Mouse (Mus musculus) large intestine, adult 2 months (tissue): ENCODE results near the gene Cpsf3. TPM values are rescaled to one million over a fixed set of nuclear protein-coding genes. Genes with fewer than 3 reads are reported as not detected.

Experiments
- DNase-seq: peaks from one replicate; pipeline ENCODE4 v3.0.0-alpha.2; 2012; ENCODE audit warnings: low read depth, low spot score
- WGBS: fragments of 180-500 bp; shearing (Covaris S2); methylation state at CpG from one replicate; pipeline ENCODE4 v1.1.7; 2018; 5-methylcytosine and 5-hydroxymethylcytosine counted together
- polyA plus RNA-seq: library from polyadenylated mRNA; depleted of rRNA; stranded (reverse); fragments of >200 nt; gene quantifications from 2 replicates; pipeline ENCODE4 v1.2.3, GENCODE M21; 2012; rRNA removed

Gene Cpsf3
- polyA plus RNA-seq, 1 experiment, result 22.8 TPM

DNA sequence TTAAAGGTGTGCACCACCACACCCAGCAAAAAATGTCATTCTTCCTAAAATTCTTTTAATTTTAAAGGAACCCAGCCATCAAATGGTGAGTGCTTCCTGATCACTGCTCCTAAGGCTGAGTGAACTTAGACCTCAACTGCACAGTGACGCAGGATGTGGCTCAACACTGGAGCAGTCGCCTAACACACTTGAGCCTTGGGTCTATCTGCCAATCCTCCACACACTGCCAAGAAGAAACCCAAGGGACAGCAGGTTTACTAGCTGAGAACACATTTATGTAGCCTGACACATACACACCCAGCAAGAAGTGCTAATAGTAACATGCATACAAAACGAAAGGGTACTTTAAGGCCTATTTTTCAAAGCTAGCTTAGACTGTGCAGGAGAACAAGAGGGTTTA lies 41.1 kb downstream of the Cpsf3 start:
- WGBS, result 87% methylated on average over 3 of the region's 3 CpGs
- no peak for DNase-seq

DNA sequence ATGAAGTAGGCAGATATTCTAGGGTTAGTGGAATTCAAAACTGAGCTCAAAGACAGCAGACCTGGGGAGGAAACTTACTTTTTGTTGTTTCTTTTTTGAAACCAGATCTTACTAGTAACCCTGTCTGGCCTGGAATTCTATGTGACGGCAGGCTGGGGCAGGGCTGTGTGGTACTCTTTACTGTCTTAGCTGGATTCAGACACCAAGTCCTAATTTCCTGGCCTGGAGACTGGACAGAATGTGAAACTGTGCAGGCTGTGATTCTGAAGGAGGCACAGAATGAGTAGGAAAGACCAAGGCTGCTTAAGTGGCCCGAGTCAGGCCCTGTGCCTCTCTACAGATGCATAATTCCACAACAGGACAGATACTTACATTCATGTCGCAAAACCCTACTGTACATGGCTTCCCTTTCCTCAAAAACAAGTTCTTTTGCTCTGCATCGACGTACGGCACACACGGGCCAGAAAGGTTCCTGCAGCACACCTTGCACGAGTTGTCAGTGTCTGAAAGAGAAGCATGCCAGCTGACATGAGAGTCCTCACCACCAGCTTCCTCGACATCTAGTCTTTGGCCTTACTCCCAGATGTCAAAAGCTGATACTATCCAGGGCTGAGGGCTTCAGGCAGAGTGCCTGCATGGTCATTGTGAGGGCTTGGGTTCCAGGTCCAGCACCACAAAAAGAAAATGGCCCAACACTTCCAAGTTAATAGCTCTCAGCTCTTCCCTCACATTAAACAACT lies 44.6 kb downstream of the Cpsf3 start:
- WGBS, result 89% methylated on average over 9 of the region's 9 CpGs
- no peak for DNase-seq

DNA sequence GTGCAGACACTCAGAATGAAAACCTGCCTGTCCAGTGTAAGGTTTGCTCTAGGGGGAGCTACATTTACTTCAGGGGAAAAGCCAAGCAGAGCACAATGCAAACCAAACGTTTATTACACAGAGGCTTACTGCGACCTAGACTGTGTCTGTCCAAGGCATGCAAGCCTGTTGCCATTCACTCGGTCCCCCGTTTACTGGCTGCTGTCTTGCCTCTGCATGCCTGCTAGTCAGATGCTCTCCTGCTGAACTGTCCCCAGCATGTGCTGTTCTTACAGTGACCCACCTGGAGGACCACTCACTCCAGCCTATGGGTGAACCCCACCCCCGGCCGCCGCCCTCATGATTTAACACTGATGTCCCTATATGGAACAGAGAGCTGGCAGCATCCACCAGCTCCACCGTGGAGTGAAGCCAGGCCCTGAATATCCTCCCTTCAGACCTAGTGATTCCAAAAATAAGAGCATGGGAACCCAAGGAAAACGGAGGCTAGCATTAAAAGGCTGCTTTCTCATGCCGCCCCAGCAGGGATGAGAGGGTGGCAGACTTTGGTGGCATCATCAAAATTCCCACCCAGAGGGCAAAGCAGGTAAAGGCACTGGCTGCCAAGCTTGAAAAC lies 45.9 kb downstream of the Cpsf3 start:
- 80% methylated on average over 10 of the region's 10 CpGs for whole genome bisulfite sequencing
- DNase-seq, result no peak

DNA sequence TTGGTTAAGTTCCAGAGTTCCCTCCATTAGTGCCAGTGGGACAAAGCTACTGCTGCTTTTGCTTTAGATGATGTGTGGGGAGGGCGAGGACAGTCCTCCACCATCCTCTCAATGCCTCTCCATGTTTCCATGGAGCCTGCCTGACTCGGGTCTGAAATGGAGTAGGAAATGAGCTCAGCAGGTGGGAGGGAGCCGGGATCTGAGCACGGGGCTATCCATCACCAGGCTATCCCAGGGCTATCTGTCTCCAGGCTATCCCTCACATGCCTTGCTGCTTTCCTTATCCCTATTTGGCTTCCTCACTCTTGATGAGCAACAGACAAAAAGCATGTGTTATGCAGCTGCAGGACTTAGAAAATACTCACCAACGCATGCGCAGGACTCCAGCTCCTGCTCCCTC lies 46.5 kb downstream of the Cpsf3 start:
- WGBS, result 88% methylated on average over 6 of the region's 6 CpGs
- DNase-seq, result no peak

DNA sequence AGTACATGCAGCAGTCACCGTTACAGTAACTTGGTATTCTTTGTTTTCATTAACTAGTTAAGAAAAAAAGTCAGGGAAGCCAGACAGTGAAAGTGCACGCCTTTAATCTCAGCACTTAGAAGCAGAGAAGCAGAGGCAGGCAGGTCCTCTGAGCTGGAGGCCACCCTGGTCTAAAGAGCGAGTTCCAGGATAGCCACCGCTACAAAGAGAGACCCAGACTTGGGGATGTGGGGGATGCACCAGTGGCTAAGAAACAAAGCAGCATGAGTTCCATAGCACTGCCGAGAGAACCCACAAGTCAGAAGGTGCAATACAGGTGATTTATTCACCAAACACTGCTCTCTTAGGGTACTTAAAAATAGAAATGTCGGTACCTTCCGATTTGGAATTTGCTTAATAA lies 47.8 kb downstream of the Cpsf3 start:
- WGBS, result 93% methylated on average over 7 of the region's 7 CpGs
- no peak for DNase-seq

DNA sequence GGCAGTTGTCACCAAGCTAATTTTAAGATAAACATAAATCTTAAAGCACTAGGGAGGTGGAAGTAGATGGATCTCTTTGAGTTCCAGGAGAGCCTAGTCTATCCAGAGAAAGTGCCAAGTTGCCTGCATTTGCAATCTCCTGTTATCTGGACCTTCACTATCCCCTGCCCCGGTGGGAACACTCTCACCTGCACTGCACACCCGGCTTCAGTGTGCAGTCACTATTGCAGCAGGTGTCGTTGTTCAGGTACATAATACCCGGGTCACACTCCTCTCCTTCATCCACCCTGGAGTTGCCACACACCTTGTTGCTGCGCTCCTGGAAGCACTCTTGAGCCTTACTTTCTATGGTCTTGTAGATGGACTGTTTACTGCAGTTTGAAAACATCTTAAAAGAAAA lies 48.6 kb downstream of the Cpsf3 start:
- DNase-seq, result no peak
- 92% methylated on average over 5 of the region's 5 CpGs for WGBS

DNA sequence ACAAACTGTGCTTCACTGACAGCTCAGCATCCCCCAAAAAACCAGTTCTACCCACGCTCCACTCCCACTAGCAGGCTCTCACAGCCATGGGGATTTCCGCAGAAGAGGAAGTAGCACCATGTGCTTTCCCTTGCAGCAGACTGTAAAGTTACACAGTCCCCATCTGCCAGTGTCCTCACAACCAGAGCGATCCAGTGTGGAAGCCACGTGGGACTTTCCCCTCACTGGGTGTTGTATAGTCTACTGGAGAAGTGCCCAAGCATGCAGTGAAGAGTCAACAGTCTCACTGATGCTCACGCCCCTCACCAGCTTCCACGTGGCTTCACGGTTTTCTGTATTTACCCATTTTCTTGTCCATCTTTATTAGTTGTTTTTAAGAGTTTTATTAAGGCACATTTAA lies 50.7 kb downstream of the Cpsf3 start:
- WGBS, result 10% methylated on average over 7 of the region's 7 CpGs
- DNase-seq, result no peak

DNA sequence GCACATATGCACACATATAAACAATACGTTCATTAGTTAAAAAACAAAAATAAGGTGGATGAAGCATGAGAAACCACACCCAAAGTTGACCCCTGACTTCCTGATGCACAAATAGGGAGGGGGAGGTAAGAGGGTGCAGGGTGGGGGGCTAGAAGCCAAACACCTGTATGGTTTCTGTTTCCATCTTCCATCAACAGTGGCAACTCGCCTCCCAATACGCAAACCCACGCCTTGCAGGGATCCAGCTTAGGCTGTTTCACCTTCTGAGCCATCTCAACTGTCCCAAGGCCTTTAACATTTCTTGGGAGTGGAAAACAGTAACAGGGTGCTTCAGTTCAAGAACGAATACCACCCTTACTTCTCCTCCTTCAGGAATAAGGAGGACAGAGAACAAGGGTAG lies 52.0 kb downstream of the Cpsf3 start:
- DNase-seq, result no peak

DNA sequence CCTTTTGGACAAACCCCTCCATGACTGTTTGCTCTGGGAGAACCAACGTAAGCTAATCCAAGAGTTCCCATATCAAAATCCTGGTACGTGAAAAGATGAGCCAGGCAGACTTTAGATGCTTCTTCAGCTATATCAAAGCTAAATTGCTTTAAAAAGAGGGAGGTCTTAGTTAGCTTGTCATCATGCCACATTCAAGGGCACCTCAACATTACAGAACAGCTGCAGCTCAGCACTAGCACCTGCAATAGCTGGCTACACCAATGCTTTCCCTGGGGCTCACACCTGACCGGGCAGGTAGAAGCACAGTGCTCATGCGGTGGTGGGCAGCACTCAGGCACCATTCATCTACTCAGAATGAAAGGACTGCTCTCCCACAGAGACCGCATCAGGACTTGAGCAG lies 55.5 kb downstream of the Cpsf3 start:
- DNase-seq, result no peak
- WGBS, result 94% methylated on average over 5 of the region's 5 CpGs

More for the DNA sequence above, 52.0 kb downstream of the Cpsf3 start:
- WGBS, result 97% methylated on average over 5 of the region's 5 CpGs

DNA sequence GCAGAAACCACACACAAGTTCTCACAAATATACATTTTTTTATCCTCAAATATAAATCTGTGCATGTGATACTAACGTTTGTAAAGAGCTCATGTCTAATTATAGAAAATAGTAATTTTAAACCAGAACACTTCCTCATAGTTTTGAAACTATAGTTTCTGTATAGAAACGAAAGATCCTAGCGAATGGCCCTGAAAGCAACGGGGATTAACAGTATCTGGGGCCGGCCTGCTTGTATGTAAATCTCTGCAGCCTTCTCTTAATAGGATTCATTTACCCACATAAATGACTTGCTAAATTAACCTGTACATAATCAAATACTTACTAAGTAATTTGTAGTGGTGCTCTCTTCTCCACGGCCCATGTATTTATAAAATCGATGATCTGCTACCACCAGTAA lies 61.8 kb downstream of the Cpsf3 start:
- 82% methylated on average over 7 of the region's 7 CpGs for WGBS
- no peak for DNase-seq

DNA sequence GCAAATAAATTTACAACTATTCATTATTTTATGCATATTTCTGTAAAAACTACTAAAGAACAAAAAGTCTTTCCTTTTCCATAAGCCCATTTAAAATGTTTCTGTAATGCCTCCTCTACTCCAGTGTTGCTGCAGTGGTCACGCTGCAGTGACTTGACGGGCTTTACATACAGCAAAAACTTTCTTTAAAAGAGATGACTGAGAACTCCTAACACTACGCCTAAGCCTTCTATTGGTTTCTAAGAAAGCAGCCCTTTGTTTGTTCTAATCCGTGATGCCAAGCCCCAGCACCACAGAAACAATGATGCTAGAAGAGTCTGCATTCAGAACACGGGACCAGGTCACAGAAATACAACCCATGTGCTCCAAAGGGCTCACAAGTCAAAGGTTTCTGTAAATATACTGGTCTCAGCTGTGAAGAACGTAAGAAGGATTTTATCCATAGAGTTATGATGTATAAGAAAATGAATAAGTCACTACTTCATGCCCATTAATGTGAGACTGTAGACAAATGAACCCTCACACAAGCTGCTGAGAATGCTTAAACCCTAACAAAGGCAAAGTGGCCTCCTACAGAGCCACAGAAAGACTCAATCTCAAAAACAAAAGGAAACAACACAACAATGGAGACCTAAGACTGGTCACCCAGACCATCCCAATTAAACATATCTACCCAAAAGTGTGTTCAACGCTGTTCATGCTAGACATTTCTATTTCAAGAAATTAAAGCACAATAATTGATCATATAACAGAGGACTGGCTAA lies 65.1 kb downstream of the Cpsf3 start:
- no peak for DNase-seq
- 95% methylated on average over 7 of the region's 7 CpGs for WGBS

DNA sequence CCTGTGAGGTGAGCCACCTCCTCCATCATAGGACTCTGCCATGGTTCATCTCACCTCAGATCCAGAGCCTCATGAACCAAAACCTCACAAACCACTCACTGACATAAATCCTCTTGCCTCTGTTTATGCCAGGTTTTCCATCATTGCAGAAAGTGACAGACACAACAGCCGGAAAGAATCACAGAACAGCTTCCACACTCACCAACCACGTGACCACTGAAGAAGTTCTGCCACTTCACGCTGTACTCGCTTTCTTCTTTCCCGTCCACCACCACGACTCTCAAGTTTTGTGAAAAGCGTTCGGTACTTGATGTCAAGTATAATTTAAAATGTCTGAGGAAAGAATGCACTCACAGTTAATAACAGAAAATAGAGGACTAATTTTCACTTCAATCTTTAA lies 68.5 kb downstream of the Cpsf3 start:
- no peak for DNase-seq
- 96% methylated on average over 8 of the region's 8 CpGs for WGBS

DNA sequence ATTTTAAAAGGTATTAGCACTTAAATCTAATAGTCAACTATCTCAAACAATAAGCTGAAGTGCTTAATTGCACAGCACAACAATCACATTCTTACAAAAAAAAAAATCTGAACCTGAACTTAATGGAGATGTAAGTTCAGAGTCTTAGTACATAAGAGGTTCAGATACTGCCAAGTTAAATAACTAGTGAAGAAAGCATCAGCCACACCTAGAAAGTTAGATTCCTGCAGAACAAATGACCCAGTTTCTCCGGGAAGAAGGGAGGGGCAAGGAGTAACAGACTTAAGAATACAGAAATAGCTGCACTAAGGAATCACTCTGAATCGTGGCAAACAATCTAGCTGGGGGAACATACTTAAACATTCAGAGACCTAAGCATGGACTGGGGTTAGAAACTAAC lies 77.5 kb downstream of the Cpsf3 start:
- DNase-seq, result peak; percentile 31
- WGBS, result 11% methylated on average over 2 of the region's 2 CpGs

DNA sequence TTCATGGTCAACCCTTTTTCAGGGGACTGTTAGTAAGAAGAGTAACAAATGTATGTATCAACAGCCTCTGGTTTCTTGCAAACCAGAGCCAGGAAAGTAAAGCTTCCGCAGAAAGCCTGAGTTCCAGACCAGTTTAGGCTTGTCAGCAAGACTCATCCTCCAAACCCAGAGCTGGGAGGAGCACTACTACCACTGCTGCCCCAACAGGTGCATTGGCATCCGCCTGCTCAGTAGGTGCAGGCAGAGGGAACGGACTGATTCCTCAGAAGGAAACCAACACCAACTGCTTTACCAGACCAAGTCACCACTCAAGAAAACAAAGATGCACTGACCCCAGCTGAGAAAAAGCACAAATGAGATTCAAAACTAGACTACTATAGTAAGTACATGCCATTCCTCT lies 78.0 kb downstream of the Cpsf3 start:
- peak; percentile 10 for DNase-seq
- 51% methylated on average over 3 of the region's 3 CpGs for WGBS

Other genes with a start within 250 kb of the Cpsf3 start
- 8.6 and 8.8 TPM in 2 replicates for gene Itgb1bp1, start 893 bp downstream of the Cpsf3 start, polyA plus RNA-seq
- gene Iah1, start 31.0 kb downstream of the Cpsf3 start, polyA plus RNA-seq, result 64.1 and 65.3 TPM in 2 replicates
- 15.2 and 28.8 TPM in 2 replicates for gene Adam17, start 88.2 kb downstream of the Cpsf3 start, polyA plus RNA-seq
- gene Ywhaq, start 132.2 kb downstream of the Cpsf3 start, polyA plus RNA-seq, result 69.8 and 75.7 TPM in 2 replicates